Mouse (Mus musculus) megakaryocyte progenitor cell, adult 5-6 weeks (primary cell): ENCODE results near the gene Tnrc6c. TPM values are rescaled to one million over a fixed set of nuclear protein-coding genes. Genes with fewer than 3 reads are reported as not detected.

Source experiments
- ATAC-seq: replicated peaks from 2 replicates; pipeline ENCODE4 v1.8.0; 2016; ENCODE audit warnings: mild to moderate bottlenecking, moderate TSS enrichment, inconsistent platforms; ENCODE audit not compliant: poor library complexity
- total RNA-seq, 2 experiments: library from RNA; stranded (forward) in 1 of 2; stranded (reverse) in 1 of 2; fragments of 157-497, 149-512 nt in 1 of 2; fragments of 200-1000 nt in 1 of 2; gene quantifications; 2 replicates each; pipeline versions ENCODE4 v1.2.3 to v1.2.4; 2015 to 2017

The Tnrc6c gene
- total RNA-seq, 2 experiments from 2014 or later = 17.8 to 22.1 TPM

DNA sequence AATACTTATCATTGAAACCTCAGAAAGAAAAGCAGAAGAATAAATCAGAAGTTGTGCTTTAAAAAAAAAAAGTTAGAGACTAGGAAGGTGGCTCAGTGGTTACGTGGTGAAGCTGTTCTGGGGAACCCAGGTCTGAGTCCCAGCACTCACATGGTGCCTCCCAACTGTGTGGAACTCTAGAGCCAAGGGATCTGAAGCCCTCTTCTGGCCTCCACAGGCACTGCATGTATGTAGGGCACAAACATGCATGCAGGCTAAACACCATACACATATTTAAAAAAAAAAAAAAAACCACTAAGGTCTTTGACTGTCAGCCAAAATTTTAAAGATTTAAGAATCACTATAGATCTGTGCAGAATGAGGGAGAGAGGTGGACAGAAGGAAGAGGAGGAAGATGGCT is 20.4 kb downstream of the Tnrc6c start:
- ATAC-seq = peak; percentile 58

DNA sequence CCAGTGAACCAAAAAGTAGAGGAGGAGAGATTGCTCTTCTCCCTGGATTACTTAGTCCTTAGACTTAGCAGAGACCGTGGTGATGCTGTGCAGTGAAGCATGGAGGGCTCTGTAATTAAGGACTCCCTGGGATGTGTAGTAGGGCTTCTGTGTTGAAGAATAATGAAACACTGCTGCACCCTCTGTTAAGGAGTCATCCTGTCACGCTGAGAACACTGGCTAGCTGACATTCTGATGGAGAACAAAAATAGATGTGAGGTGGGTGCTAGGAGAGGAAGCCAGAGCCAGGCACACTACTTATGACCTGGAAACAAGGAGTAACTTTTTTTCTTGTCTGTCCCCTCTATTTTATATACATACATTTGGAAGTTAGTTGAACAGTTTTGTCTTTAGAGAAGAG is 22.6 kb downstream of the Tnrc6c start:
- no peak for ATAC-seq

GRCm38 (mm10) chr11:117677111-117677510 is 23.0 kb downstream of the Tnrc6c start:
- no peak for ATAC-seq

GRCm38 (mm10) chr11:117677594-117677993 is 23.5 kb downstream of the Tnrc6c start:
- ATAC-seq = no peak

GRCm38 (mm10) chr11:117678155-117678554 is 24.1 kb downstream of the Tnrc6c start:
- no peak for ATAC-seq

DNA sequence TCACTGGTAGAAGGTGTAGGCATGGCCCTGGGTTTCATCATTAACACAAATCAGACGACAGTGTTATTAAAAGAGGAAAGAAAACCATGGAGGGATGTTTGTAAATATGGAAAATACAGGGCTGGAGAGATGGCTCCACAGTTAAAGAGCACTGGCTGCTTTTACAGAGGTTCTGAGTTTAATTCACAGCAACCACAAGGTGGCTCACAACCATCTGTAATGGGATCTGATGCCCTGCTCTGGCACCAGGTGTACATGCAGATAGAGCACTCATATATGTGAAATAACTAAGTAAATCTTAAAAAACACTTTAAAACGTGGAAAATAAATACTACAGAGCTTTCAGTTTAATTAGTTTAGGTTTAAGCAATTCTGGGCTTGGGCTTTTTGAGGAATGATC is 24.7 kb downstream of the Tnrc6c start:
- ATAC-seq = peak; percentile 57

- no peak for ATAC-seq
These were observed 30.6 kb downstream of the Tnrc6c start for GRCm38 (mm10) chr11:117684640-117685039.

DNA sequence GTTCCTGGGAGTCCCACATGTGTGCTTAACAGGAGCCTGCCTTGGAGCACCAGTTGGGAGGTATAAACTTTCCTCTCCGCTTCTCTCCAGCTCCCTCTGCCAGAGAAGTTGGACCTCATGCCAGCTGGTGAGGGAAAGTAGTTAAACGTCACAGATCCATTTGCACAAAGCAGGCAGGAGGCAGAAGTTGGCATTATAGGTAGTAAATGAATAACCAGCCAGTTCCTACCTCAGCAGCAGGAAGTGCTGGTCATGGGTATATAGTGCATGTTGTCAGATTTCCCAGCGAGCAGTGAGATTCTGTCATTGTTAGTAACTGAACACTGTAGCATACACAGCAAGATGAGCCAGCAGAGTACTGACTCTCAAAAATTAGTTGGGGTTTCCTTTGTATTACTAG is 31.4 kb downstream of the Tnrc6c start:
- peak; percentile 21; the same call in 1 of the 2 replicates for ATAC-seq

- peak; percentile 90 for ATAC-seq
These were observed 31.9 kb downstream of the Tnrc6c start for GRCm38 (mm10) chr11:117686021-117686420.

DNA sequence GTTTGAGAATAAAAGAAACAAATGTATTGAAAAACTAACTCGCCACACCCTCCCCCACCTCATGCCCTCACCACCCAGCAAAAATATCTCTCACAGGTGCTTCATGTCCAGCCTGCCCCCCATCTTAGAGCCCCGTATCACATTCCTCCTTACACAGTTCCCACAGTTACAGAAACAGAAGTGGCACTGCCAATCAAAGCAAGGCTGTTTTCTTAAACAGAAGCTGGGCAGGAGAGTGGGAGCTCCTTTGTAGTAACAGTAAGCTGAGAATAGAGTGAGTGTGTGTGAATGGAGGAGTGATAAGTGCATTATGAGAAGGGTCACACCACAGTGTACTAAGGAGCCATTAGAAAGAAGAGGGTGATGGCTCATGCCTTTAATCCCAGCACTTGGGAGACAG is 34.5 kb downstream of the Tnrc6c start:
- ATAC-seq = no peak

GRCm38 (mm10) chr11:117691311-117691710 is 37.2 kb downstream of the Tnrc6c start:
- no peak for ATAC-seq

GRCm38 (mm10) chr11:117694050-117694449 is 40.0 kb downstream of the Tnrc6c start:
- ATAC-seq = no peak

DNA sequence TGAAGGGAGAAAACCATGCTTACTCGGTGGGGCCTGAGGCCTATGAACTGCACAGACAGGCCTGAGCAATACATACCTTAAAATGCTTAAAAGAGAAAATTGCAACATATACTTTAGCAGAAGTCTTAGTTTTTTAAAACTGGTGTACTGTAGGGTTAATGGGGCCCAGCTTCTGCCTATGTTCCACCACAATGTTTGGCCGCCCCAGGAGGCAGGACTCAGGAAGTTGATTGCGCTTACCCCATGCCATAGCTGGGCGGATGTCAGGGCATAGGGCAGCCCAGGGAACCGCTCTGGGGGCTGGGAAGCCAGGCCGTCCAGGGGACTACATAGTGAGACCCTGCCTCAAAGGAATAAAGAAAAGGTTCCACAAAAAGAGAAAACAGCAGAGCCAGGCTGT is 42.5 kb downstream of the Tnrc6c start:
- peak; percentile 92 for ATAC-seq

DNA sequence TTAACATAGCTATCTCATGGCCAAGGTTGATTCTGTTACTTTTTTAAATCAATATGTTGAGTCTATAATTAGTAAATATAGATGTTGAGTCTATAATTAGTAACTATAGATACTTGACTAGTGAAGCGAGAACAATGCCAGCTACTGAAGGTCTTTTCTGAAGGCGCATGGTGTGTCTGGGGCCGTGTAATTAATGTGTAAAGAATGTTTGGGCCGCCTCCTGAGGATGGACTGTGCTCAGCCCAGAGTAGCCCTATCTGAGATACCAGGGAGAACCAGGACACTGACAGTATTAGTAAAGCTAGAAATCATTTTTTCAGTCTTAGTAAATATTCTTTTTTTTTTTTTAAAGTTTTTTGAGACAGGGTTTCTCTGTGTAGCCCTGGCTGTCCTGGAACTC is 46.8 kb downstream of the Tnrc6c start:
- no peak for ATAC-seq

- peak; percentile 48 for ATAC-seq
These were observed 52.2 kb downstream of the Tnrc6c start for GRCm38 (mm10) chr11:117706267-117706666.

DNA sequence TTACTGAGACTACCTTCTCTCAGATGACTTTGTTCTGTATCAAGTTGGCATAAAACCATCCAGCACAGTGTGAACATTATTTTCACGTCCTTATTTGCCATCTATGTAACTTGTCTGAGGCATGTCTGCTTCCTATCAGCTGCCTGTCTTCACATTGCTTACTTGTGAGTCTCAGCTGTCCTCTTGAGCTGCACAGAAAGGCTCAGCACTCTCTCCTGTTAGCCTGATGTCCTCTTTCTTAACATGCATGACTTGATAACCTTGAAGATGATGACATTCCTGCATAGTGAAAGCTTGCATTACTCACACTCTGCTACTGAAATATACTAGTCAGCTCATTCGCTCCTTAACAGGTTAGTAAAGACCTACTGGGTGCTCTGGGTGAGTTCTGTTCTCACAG is 53.1 kb downstream of the Tnrc6c start:
- ATAC-seq = no peak

DNA sequence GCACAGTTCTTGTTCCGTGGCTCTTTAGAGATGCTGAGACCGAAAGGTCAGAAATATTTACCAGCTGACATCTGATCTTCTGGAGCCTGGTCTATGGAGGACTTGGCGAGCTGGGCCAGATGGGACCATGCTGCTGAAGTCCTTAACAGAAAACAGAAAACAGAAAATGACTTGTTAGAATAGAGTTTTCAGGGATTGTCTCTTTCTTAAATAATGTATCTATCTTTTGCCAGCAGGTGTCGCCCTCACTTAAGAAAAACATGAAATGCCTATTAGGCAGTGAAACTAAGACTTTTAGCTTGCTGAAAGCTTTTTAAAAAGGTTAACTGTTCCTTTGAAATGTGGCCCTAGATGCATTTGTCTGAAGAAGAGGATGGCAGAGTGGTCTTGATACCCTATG is 55.2 kb downstream of the Tnrc6c start:
- 0 out of 2 replicates have a peak, but pooled peaks have one; percentile 52 for ATAC-seq

- ATAC-seq = no peak
These were observed 56.8 kb downstream of the Tnrc6c start for GRCm38 (mm10) chr11:117710815-117711294.

DNA sequence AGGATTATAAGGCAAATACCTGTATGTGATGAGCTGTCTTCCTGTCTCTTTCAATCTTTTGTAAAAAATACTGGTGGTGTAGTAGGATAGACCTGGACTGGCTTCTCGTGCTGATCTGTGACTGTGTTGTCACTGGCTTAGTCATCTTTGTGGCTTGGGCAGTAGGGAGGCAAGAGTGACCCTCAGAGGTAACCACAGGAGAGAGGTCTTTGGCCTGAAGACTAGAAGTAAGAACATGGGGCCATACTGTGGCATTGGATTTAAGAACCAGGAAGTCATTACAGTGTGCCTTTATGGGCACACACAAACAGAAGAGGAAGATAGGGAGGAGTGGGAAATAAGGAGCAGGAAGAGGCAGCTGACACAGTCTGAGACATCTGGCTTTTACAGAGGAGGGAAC is 58.0 kb downstream of the Tnrc6c start:
- ATAC-seq = peak; percentile 37; the same call in 1 of the 2 replicates

GRCm38 (mm10) chr11:117713375-117713774 is 59.3 kb downstream of the Tnrc6c start:
- no peak for ATAC-seq

- 0 out of 2 replicates have a peak, but pooled peaks have one; percentile 29 for ATAC-seq
These were observed 64.7 kb downstream of the Tnrc6c start for GRCm38 (mm10) chr11:117718838-117719237.

- peak; percentile 71 for ATAC-seq
These were observed 70.7 kb downstream of the Tnrc6c start for GRCm38 (mm10) chr11:117724604-117725301.

DNA sequence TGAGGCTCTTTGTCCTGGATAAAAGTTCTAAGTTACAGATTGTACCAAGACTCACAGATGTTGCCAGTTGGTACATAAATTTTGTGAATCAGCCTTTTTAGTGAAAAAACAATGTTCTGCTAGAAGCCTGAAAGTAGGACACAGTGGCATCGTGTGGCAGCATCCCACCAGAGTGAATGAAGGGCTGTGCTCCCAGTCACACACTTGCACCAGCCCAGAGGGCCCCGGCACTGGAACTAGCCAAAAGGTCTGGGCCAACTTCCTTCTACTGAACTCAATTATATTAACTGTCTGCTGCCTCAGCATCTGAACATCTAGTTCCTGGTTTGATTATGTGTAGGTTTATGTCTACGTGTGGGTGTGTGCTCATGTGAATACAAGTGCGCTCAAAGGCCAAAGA is 72.9 kb downstream of the Tnrc6c start:
- ATAC-seq = no peak
